Mouse (Mus musculus) neural tube, embryonic 12.5 days (tissue): ENCODE measurements at regions not wholly inside any gene's neighbourhood (a gene's known extent, or its start where the extent isn't known, plus 50 kb on each side); places are given as distances from the start of the nearest gene placed in this dataset.

ENCODE experiments used
- ATAC-seq: fragments of 200-750 bp; cut with Nextera tagmentation; 2 replicates; pipeline ENCODE4 v1.8.0; 2017; ENCODE audit warnings: low read depth, mild to moderate bottlenecking, moderate TSS enrichment, moderate library complexity; ENCODE audit not compliant: low FRiP score
- H3K27ac ChIP-seq: fragments of 300-500 bp; sonication (generic); 2 replicates; pipeline ENCODE4 v1.5.1; 2016
- H3K27me3 ChIP-seq: fragments of 300-500 bp; sonication (generic); replicated peaks from 2 replicates; pipeline ENCODE4 v1.6.1; 2016; ENCODE audit warnings: mild to moderate bottlenecking
- H3K36me3 ChIP-seq: fragments of 300-500 bp; sonication (generic); 2 replicates; pipeline ENCODE4 v1.6.1; 2016; ENCODE audit warnings: mild to moderate bottlenecking
- H3K4me1 ChIP-seq: fragments of 300-500 bp; sonication (generic); 2 replicates; pipeline ENCODE4 v1.6.1; 2016
- H3K4me2 ChIP-seq: fragments of 300-500 bp; sonication (generic); replicated peaks from 2 replicates; pipeline ENCODE4 v1.6.1; 2016; ENCODE audit warnings: mild to moderate bottlenecking
- H3K4me3 ChIP-seq: fragments of 300-500 bp; sonication (generic); 2 replicates; pipeline ENCODE4 v1.5.1; 2016
- H3K9ac ChIP-seq: fragments of 300-500 bp; sonication (generic); 2 replicates; pipeline ENCODE4 v1.6.1; 2016; ENCODE audit warnings: mild to moderate bottlenecking
- H3K9me3 ChIP-seq: fragments of 300-500 bp; sonication (generic); 2 replicates; pipeline ENCODE4 v1.6.1; 2016; ENCODE audit warnings: mild to moderate bottlenecking
- WGBS: fragments of 180-500 bp; shearing (Covaris S2); methylation state at CpG from one replicate; pipeline ENCODE4 v1.1.7; 2016; 5-methylcytosine and 5-hydroxymethylcytosine counted together

GRCm38 (mm10) chr12:51001096-51001495, 346.8 kb upstream of the G2e3 start:
- no peak overlapping the region for H3K9ac ChIP-seq
- H3K4me1 ChIP-seq: peaks cover 17% of the 10 kb centered on the region; the same call in 1 of the 2 replicates

DNA sequence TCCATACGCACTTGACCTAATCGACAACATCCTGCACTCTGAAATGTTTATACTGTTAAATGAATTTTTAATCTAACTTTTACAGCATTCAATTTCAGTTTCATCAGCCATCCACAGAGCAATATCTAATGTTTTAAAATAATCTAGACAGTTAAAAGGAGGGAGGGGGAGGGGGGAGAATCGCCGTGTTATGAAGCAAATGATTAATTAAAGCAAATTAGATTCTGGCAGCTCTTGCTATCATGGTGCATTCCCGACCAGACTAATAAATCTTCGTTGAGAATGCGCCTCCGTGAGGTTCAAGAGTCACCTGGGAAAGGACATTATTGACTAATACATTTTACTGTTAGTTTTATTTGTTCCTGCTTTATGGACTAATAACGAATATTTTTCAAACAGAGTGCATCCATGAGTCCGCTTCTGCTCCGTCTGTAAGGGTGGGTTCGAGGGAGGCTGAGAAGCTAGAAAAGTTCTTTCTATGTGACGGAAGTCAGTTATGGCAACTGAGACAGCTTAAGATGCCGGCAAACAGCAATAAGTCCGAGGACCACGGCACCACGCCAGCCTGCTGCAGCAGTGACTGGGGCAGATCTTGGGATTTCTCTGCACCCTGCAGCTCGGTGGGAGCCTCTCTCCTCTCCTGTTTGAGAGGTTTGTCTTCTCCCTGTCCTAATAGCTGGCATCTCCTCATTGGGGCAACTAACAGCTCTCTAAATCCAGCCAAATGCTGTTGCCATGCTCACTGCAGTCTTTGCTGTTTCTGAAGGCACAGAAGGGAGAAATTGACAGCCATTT, 347.4 kb upstream of the G2e3 start:
- 54% methylated on average over 18 of the region's 18 CpGs for WGBS
- Histone ChIP-seq H3K4me1 (peaks cover 17% of the 10 kb centered on the region; the same call in 1 of the 2 replicates), H3K36me3 (no peaks in the 10 kb centered on the region), H3K9ac (no peak overlapping the region), H3K27me3 (peaks cover 15% of the 10 kb centered on the region), H3K4me2 (0 out of 2 replicates have a peak overlapping the region, but pooled peaks have one; percentile 20), H3K9me3 (no peaks in the 10 kb centered on the region), H3K4me3 (no peak overlapping the region), H3K27ac (no peak overlapping the region)
- ATAC-seq: no peak

More at GRCm38 (mm10) chr12:51001096-51001495, 346.8 kb upstream of the G2e3 start:
- no peaks in the 10 kb centered on the region for H3K36me3 ChIP-seq
- H3K27ac ChIP-seq: no peak overlapping the region
- peaks cover 15% of the 10 kb centered on the region for H3K27me3 ChIP-seq
- ATAC-seq: no peak
- WGBS: 39% methylated on average over 4 of the region's 4 CpGs
- peak overlapping the region; percentile 40; the same call in 1 of the 2 replicates for H3K4me2 ChIP-seq
- H3K9me3 ChIP-seq: no peaks in the 10 kb centered on the region
- no peak overlapping the region for H3K4me3 ChIP-seq

- Histone ChIP-seq H3K9ac (no peak overlapping the region), H3K4me1 (peaks cover 17% of the 10 kb centered on the region; the same call in 1 of the 2 replicates), H3K27ac (no peak overlapping the region), H3K9me3 (no peaks in the 10 kb centered on the region), H3K36me3 (no peaks in the 10 kb centered on the region), H3K4me2 (peak overlapping the region; percentile 20; the same call in 1 of the 2 replicates), H3K27me3 (peaks cover 9% of the 10 kb centered on the region; the same call in 1 of the 2 replicates), H3K4me3 (no peak overlapping the region)
- peak; percentile 88 for ATAC-seq
- WGBS: 35% methylated on average over 20 of the region's 20 CpGs
These were observed 348.3 kb upstream of the G2e3 start for GRCm38 (mm10) chr12:50999295-51000237.

DNA sequence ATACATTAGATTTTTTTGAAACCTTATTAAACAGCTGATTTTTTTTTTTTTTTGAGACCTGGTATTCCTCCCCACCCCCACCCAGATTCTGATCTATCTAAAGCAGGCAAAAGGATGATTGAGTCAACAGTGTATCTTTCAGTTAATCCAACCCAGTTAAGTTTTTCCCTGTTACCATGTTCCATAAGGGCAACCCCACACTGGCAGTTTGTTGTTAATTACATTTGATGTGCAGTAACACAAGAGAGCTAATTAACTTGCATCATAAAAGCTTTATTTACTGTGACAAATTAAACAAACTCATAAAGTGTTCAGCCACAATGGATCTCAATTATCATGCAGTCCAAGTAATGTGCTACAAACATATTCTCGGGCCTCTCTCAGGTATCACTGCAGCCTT, 346.8 kb upstream of the Prkd1 start:
- Histone ChIP-seq H3K27ac (no peak overlapping the region), H3K9me3 (no peaks in the 10 kb centered on the region), H3K9ac (no peak overlapping the region), H3K4me3 (no peak overlapping the region), H3K4me2 (no peak overlapping the region), H3K4me1 (peaks cover 2% of the 10 kb centered on the region; the same call in 1 of the 2 replicates), H3K36me3 (no peaks in the 10 kb centered on the region), H3K27me3 (no peaks in the 10 kb centered on the region; the same call in 1 of the 2 replicates)
- WGBS: 33% methylated on average over 1 of the region's 1 CpGs
- no peak for ATAC-seq

- Histone ChIP-seq H3K27me3 (no peaks in the 10 kb centered on the region), H3K36me3 (no peaks in the 10 kb centered on the region), H3K4me2 (no peak overlapping the region), H3K4me1 (no peaks in the 10 kb centered on the region), H3K27ac (no peak overlapping the region), H3K9me3 (no peaks in the 10 kb centered on the region), H3K4me3 (no peak overlapping the region), H3K9ac (no peak overlapping the region)
- no peak for ATAC-seq
- 62% methylated on average over 12 of the region's 12 CpGs for WGBS
These were observed 340.8 kb upstream of the Prkd1 start for GRCm38 (mm10) chr12:50989561-50990325.

DNA sequence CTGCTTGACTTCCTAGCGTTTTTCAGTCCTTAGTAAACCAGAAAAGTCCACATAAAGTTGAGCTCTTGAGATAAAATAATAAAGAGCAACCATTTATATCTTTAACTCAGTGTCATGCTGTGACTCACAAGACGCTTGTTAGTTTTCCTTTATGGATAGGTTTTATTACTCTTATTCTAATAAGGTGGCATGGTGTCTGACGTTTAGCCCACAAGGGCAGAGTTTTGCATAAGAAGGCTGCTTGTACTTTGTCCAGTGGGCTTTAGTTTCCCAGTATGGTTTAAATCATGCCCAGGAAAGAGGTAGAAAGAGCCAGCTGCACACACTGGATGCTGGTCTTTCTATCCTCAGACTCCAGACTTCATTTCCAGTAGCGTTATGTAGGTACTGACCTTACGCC, 332.4 kb upstream of the Prkd1 start:
- WGBS: 71% methylated on average over 5 of the region's 5 CpGs
- Histone ChIP-seq H3K9ac (no peak overlapping the region), H3K9me3 (no peaks in the 10 kb centered on the region), H3K27ac (no peak overlapping the region), H3K27me3 (no peaks in the 10 kb centered on the region), H3K4me3 (no peak overlapping the region), H3K4me2 (no peak overlapping the region), H3K36me3 (no peaks in the 10 kb centered on the region), H3K4me1 (no peaks in the 10 kb centered on the region)
- no peak for ATAC-seq

DNA sequence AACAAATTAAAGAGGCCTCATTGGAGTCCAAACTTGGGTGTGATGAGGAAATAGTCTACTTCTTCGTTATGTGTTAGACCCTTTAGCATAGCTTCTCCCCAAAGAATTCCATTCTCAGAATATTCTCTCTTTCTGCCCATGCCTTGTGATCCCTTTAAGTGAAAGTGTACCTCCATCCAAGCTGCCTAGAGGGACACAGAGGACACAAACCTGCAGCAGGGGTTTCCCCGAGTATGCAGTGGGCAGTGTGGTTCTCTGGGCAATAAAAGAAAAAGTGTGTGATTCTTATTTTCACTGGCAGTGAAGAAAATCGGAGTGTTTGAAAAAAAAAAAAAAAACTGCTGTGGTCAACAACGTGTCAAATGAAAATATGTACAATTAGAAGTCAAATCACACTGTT, 331.9 kb upstream of the Prkd1 start:
- Histone ChIP-seq H3K4me2 (no peak overlapping the region), H3K9ac (no peak overlapping the region), H3K36me3 (no peaks in the 10 kb centered on the region), H3K4me1 (no peaks in the 10 kb centered on the region), H3K4me3 (no peak overlapping the region), H3K9me3 (no peaks in the 10 kb centered on the region), H3K27me3 (no peaks in the 10 kb centered on the region), H3K27ac (no peak overlapping the region)
- WGBS: 78% methylated on average over 4 of the region's 4 CpGs
- no peak for ATAC-seq

GRCm38 (mm10) chr12:50970759-50971122, 321.8 kb upstream of the Prkd1 start:
- H3K4me2 ChIP-seq: no peak overlapping the region
- 72% methylated on average over 1 of the region's 1 CpGs for WGBS
- H3K27me3 ChIP-seq: no peaks in the 10 kb centered on the region
- no peaks in the 10 kb centered on the region for H3K9me3 ChIP-seq
- H3K4me1 ChIP-seq: 0 out of 2 replicates have a peak, but pooled peaks cover 2% of the 10 kb centered on the region
- H3K9ac ChIP-seq: no peak overlapping the region
- H3K36me3 ChIP-seq: no peaks in the 10 kb centered on the region
- no peak overlapping the region for H3K4me3 ChIP-seq
- no peak for ATAC-seq
- no peak overlapping the region for H3K27ac ChIP-seq

DNA sequence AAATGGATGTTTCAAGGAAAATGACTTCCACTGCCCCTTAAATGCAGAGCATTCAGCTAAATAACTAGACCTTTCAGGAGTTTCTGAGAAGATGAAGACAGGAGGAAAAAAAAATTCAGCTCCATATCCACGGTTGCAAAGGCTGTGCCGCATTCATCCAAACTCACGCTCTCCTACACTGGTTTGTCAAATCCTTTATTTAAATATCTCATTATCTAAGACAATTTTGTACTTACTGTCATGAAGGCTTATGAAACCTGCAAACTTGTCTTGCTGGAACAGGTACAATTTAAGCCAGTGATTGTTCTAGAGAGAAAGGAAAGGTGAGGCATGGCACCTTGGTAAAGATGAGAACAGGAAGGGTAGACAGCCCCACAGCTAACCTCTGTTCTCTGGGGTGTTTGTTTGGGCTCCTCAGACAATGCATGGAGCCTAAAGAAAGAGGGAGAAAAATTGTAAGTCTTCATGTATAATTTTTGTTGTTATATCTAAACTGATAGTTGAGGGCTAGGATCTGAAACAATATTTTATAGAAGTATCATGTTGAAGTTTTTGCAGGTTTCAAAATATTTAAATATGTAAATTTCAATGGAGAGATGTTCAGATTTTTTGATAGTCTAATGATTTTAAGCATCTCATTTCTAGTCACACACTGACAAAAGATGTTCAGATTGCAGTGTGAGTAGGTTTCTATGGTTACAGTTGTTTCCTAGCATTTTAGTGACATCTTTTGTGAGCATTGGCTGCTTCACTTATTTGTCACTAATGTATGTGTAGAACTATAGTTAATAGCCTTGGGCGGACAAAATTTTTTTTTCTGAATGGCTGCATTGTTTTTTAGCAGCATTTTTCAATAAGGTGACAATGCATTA, 321.2 kb upstream of the Prkd1 start:
- no peaks in the 10 kb centered on the region for H3K9me3 ChIP-seq
- no peak overlapping the region for H3K4me3 ChIP-seq
- 0 out of 2 replicates have a peak, but pooled peaks cover 2% of the 10 kb centered on the region for H3K4me1 ChIP-seq
- no peaks in the 10 kb centered on the region for H3K36me3 ChIP-seq
- no peak overlapping the region for H3K9ac ChIP-seq
- ATAC-seq: no peak
- H3K27ac ChIP-seq: no peak overlapping the region
- 69% methylated on average over 4 of the region's 4 CpGs for WGBS
- H3K27me3 ChIP-seq: no peaks in the 10 kb centered on the region
- H3K4me2 ChIP-seq: no peak overlapping the region

DNA sequence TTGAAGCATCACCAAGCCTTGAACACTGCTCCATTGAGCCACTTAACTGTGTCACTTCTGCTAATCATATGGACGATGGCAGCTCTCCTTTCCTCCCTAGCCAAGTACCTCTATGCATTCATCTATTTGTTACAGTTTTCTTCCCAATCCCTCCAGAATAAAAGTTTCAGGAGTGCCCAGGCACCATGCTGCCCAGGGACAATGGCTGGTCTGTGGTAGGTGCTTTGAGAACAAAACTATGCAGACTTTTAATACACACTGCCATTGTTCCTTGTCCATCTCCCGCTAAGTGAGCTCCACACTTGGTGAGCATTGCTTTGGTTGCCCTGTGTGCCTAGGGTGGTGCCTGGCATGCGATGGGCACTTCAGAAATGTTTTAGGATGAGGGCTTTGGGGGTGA, 320.5 kb upstream of the Prkd1 start:
- H3K36me3 ChIP-seq: no peaks in the 10 kb centered on the region

More for the DNA sequence above, 320.5 kb upstream of the Prkd1 start:
- Histone ChIP-seq H3K4me1 (0 out of 2 replicates have a peak, but pooled peaks cover 2% of the 10 kb centered on the region), H3K9ac (no peak overlapping the region), H3K4me3 (no peak overlapping the region), H3K9me3 (no peaks in the 10 kb centered on the region), H3K27me3 (no peaks in the 10 kb centered on the region), H3K27ac (no peak overlapping the region), H3K4me2 (no peak overlapping the region)
- 36% methylated on average over 3 of the region's 3 CpGs for WGBS
- ATAC-seq: no peak
